Mouse (Mus musculus): ENCODE results near the gene Elof1.
"Not testable (repeated sequence)": the region's sequence is repeated elsewhere in the genome, so short reads cannot be mapped to it uniquely, and the experiment has no call there.

The Elof1 gene

DNA sequence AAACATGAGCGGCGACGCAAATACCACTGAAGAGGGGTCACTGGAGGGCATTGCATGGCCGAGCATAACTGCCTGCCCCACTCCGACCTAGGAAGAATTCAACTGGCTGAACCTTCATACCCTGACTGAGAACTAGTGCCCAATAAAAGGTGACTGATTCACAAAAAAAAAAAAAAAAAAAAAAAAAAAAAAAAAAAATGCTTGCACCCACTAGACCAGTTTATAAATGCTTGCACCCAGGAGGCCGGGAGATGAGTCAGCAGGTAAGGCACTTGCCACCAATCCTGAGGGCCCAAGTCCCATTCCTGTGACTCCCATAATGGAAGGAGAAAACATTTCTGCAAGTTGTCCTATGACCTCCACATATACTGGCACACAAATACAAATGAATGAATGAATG, 24.2 kb downstream of the Elof1 start:
- no peak for DNase-seq (ENCODE audit: low read depth, low spot score)

DNA sequence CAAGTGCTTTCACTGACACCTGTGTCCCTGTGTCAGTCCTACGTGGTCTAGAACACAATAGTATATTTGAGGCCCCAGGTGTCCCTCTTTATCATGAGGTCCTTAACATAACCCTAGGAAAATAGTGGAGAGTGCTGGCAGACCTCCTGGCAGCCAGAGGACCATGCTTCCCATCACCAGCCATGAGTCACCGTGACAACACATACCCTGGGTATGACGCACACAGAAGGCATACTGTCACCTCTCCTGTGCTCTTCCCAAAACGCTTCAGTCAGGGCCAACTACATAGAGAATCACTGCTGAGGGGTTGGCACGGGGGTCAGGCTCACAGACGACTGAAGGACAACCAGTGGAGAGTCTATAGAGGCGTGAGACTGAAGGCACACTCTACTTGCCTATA, 27.0 kb downstream of the Elof1 start:
- DNase-seq (ENCODE audit: low read depth, low spot score): no peak

- DNase-seq (ENCODE audit: low read depth, low spot score): no peak
These were observed 27.7 kb downstream of the Elof1 start for GRCm38 (mm10) chr9:22089281-22089680.

- no peak for DNase-seq (ENCODE audit: low read depth, low spot score)
These were observed 29.8 kb downstream of the Elof1 start for GRCm38 (mm10) chr9:22087034-22087618.

- DNase-seq (ENCODE audit: low read depth, low spot score): no peak
These were observed 31.0 kb downstream of the Elof1 start for GRCm38 (mm10) chr9:22086012-22086411.

DNA sequence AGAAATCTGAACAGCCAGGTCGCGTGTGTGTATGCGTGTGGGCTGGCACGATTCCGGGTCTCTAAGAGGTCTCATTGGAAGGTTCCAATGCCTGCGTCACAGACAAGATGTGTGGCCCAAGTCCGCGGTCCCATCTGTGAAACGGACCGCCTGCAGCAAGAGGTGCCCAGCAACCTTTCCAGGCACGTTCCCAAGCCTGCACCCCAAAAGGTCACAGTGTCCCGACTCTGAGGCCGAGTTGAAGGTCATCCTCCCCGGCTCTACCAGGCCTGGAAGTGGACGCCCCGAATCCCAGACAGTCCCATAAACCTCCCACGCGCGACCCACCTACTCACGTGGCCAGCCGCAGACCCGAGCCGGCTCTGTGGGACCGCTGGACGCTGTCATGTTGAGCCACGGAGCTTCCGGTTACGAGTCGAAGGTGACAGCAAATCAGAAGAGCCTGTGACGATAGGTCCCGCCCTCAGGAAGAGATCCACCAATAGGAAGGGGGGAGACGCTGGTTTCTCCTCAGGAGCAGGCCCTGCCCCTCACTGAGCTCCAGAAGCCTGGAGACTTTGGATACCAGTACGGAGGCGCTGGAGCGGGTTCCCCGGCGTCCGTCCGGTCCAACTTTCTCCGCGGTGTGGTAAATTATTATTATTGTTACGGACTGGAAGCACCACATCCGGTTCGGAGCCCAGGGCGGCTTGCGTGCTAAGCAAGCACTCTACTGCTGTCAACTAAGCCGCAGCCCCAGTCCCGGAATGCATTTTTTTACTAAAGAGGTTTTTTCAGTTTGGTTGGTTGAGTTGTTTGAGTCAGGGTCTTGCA, 31.7 kb downstream of the Elof1 start, which contains the start of gene Ecsit:
TSS of gene Ecsit (minus strand) at position 417 of the 813 bp plus-strand sequence.
- peak; percentile 97 for DNase-seq (ENCODE audit: low read depth, low spot score)

- no peak for DNase-seq (ENCODE audit: low read depth, low spot score)
These were observed 32.3 kb downstream of the Elof1 start for GRCm38 (mm10) chr9:22084667-22085021.

DNA sequence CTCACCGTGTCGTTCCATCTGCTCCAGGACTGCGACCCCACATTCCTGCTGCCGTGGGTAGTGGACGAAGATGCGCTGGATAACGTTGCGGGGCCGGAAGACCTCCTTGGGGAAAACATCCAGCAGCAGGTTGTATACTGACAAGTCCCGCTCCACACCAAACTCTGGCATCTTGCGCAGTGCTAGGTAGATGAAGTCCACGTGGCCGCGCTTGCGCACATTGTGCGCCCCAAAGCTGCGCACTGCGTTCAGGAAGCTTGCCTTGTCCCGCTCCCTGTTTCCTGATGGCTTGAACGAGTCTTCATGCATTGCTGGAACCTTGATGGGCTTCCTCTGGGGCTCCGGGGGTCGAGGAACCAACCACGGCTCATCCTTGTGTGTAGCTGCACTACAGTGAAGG, 40.7 kb downstream of the Elof1 start:
- DNase-seq (ENCODE audit: low read depth, low spot score): no peak

- DNase-seq (ENCODE audit: low read depth, low spot score): not testable (repeated sequence)
These were observed 41.2 kb downstream of the Elof1 start for GRCm38 (mm10) chr9:22075778-22076177.

DNA sequence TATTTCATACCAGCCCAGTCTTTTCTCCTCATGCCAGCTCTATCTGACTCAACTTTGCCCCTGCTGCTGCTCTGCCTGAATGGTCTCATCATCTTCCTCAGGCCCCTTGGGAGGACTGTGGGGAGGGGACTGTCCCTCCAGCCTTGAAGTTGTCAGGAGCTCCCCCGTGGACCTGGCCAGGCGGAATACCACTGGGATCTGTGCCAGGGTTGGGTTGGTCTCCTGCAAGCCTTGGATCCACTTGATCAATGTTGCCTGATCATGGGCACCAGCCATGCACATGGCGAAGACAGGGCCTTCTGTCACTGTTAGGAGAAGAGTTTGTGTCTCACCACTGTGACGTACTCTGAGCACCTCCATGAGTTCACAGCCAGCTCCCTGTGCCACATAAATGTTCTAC, 44.7 kb downstream of the Elof1 start:
- no peak for DNase-seq (ENCODE audit: low read depth, low spot score)

GRCm38 (mm10) chr9:22070791-22071573, 46.0 kb downstream of the Elof1 start, which contains the start of the genes Gm49318 and Zfp653:
TSS of gene Gm49318 (minus strand) at chr9:22071259.
TSS of gene Zfp653 (minus strand) at chr9:22071376.
- peak; percentile 89 for DNase-seq (ENCODE audit: low read depth, low spot score)

- no peak for DNase-seq (ENCODE audit: low read depth, low spot score)
These were observed 47.0 kb downstream of the Elof1 start for GRCm38 (mm10) chr9:22069881-22070553.

GRCm38 (mm10) chr9:22067195-22067594, 49.8 kb downstream of the Elof1 start:
- no peak for DNase-seq (ENCODE audit: low read depth, low spot score)

GRCm38 (mm10) chr9:22066433-22066832, 50.5 kb downstream of the Elof1 start:
- DNase-seq (ENCODE audit: low read depth, low spot score): peak; percentile 35

GRCm38 (mm10) chr9:22065642-22066041, 51.3 kb downstream of the Elof1 start:
- no peak for DNase-seq (ENCODE audit: low read depth, low spot score)

GRCm38 (mm10) chr9:22064341-22064740, 52.6 kb downstream of the Elof1 start:
- DNase-seq (ENCODE audit: low read depth, low spot score): no peak
